ENCODE assay signal across 20 mouse cellular contexts in genomic region chr11:27215752-27216151, GRCm38 (mm10).
DNase-seq lines count a peak whose midpoint lies in the region; ATAC-seq lines count a peak whose summit lies in the region.
"Had no signal": no experiment of that assay in that cellular context is flagged by ENCODE, and none has a peak within 500 bp of the region (broad histone marks: within the 10 kb centered on the region; RNA-seq: fewer than 3 reads in every experiment).

No protein-coding gene starts in this region.

- WGBS in kidney, embryonic 16.5 days, result 72% methylated on average over 3 of the region's 3 CpGs
- 72% methylated on average over 3 of the region's 3 CpGs for WGBS in kidney, embryonic 14.5 days
- WGBS in midbrain, embryonic 14.5 days, result 79% methylated on average over 3 of the region's 3 CpGs
- 83% methylated on average over 3 of the region's 3 CpGs for WGBS in midbrain, embryonic 11.5 days
- WGBS in stomach, embryonic 16.5 days, result 43% methylated on average over 3 of the region's 3 CpGs

- DNase-seq in midbrain, embryonic 14.5 days, result no peak
- no peak for DNase-seq in midbrain, embryonic 11.5 days (ENCODE audit: low spot score, missing footprints)
- DNase-seq: adrenal gland, adult 2 months; B cell, adult 2 months; cerebellum, adult 8-10 months; gastrocnemius, postnatal 25 days; heart, postnatal 4 days; kidney, postnatal 10 days; right cerebral cortex, postnatal 25 days; thymus, postnatal 14 days had no signal

- H3K36me3 ChIP-seq in kidney, embryonic 16.5 days (ENCODE audit: insufficient read depth, low read length), result no peaks in the 10 kb centered on the region
- H3K36me3 ChIP-seq in kidney, embryonic 14.5 days (ENCODE audit: control insufficient read depth, insufficient read depth, low read length), result no peaks in the 10 kb centered on the region
- H3K36me3 ChIP-seq in midbrain, embryonic 14.5 days (ENCODE audit: control insufficient read depth, insufficient read depth, low read length), result no peaks in the 10 kb centered on the region
- H3K36me3 ChIP-seq in midbrain, embryonic 11.5 days (ENCODE audit: control insufficient read depth, insufficient read depth, low read length), result no peaks in the 10 kb centered on the region
- no peaks in the 10 kb centered on the region for H3K36me3 ChIP-seq in stomach, embryonic 16.5 days (ENCODE audit: control insufficient read depth, insufficient read depth, low read length)
- H3K36me3 ChIP-seq: embryonic facial prominence, embryonic 12.5 days; heart, embryonic 15.5 days; liver, embryonic 12.5 days had no signal

- H3K9ac ChIP-seq in kidney, embryonic 16.5 days (replicated peaks; ENCODE audit: low read length), result no peak overlapping the region
- no peak overlapping the region for H3K9ac ChIP-seq in kidney, embryonic 14.5 days (ENCODE audit: low read depth, low read length)
- no peak overlapping the region for H3K9ac ChIP-seq in midbrain, embryonic 14.5 days (replicated peaks; ENCODE audit: low read length)
- H3K9ac ChIP-seq in midbrain, embryonic 11.5 days (ENCODE audit: low read length), result no peak overlapping the region
- H3K9ac ChIP-seq in stomach, embryonic 16.5 days (ENCODE audit: low read length), result no peak overlapping the region
- H3K9ac ChIP-seq: embryonic facial prominence, embryonic 12.5 days; heart, embryonic 15.5 days; liver, embryonic 12.5 days had no signal

- no peak overlapping the region for H3K27ac ChIP-seq in kidney, embryonic 16.5 days (ENCODE audit: low read length)
- H3K27ac ChIP-seq in kidney, embryonic 14.5 days (ENCODE audit: low read depth, low read length), result no peak overlapping the region
- H3K27ac ChIP-seq in midbrain, embryonic 14.5 days (replicated peaks; ENCODE audit: low read depth, low read length), result no peak overlapping the region
- H3K27ac ChIP-seq in midbrain, embryonic 11.5 days (ENCODE audit: low read depth, low read length), result no peak overlapping the region
- H3K27ac ChIP-seq in stomach, embryonic 16.5 days (ENCODE audit: low read length), result no peak overlapping the region
- H3K27ac ChIP-seq: embryonic facial prominence, embryonic 12.5 days; heart, embryonic 15.5 days; liver, embryonic 12.5 days had no signal

- no peaks in the 10 kb centered on the region for H3K4me1 ChIP-seq in kidney, embryonic 16.5 days (ENCODE audit: insufficient read depth, low read length)
- no peaks in the 10 kb centered on the region for H3K4me1 ChIP-seq in kidney, embryonic 14.5 days (ENCODE audit: control insufficient read depth, insufficient read depth, low read length)
- H3K4me1 ChIP-seq in midbrain, embryonic 14.5 days (ENCODE audit: control insufficient read depth, insufficient read depth, low read length), result no peaks in the 10 kb centered on the region
- H3K4me1 ChIP-seq in midbrain, embryonic 11.5 days (ENCODE audit: control insufficient read depth, insufficient read depth, low read length), result no peaks in the 10 kb centered on the region
- H3K4me1 ChIP-seq in stomach, embryonic 16.5 days (ENCODE audit: control insufficient read depth, insufficient read depth, low read length), result 0 out of 2 replicates have a peak, but pooled peaks cover 2% of the 10 kb centered on the region
- H3K4me1 ChIP-seq: heart, embryonic 15.5 days; liver, embryonic 12.5 days had no signal

- no peak overlapping the region for H3K4me3 ChIP-seq in kidney, embryonic 16.5 days (ENCODE audit: low read length)
- no peak overlapping the region for H3K4me3 ChIP-seq in kidney, embryonic 14.5 days (ENCODE audit: low read length)
- H3K4me3 ChIP-seq in midbrain, embryonic 14.5 days (replicated peaks; ENCODE audit: low read depth, low read length), result no peak overlapping the region
- no peak overlapping the region for H3K4me3 ChIP-seq in midbrain, embryonic 11.5 days (ENCODE audit: low read depth, low read length)
- no peak overlapping the region for H3K4me3 ChIP-seq in stomach, embryonic 16.5 days (replicated peaks; ENCODE audit: low read length)
- H3K4me3 ChIP-seq: embryonic facial prominence, embryonic 12.5 days; heart, embryonic 15.5 days; liver, embryonic 12.5 days had no signal

- no peaks in the 10 kb centered on the region for H3K9me3 ChIP-seq in kidney, embryonic 16.5 days (ENCODE audit: low read length)
- no peaks in the 10 kb centered on the region for H3K9me3 ChIP-seq in kidney, embryonic 14.5 days (ENCODE audit: control insufficient read depth, low read length)
- no peaks in the 10 kb centered on the region for H3K9me3 ChIP-seq in midbrain, embryonic 14.5 days (ENCODE audit: control insufficient read depth, low read length)
- H3K9me3 ChIP-seq in midbrain, embryonic 11.5 days (ENCODE audit: control insufficient read depth, low read length), result no peaks in the 10 kb centered on the region
- no peaks in the 10 kb centered on the region for H3K9me3 ChIP-seq in stomach, embryonic 16.5 days (replicated peaks; ENCODE audit: control insufficient read depth, low read length)
- H3K9me3 ChIP-seq: embryonic facial prominence, embryonic 12.5 days; heart, embryonic 15.5 days; liver, embryonic 12.5 days had no signal

- peak; percentile 57; the same call in 1 of the 2 replicates for ATAC-seq in kidney, embryonic 16.5 days (ENCODE audit: low FRiP score, low TSS enrichment)
- no peak for ATAC-seq in kidney, embryonic 14.5 days (ENCODE audit: low FRiP score, low TSS enrichment)
- peak; percentile 38; the same call in 1 of the 2 replicates for ATAC-seq in midbrain, embryonic 14.5 days (ENCODE audit: low FRiP score, low TSS enrichment)
- no peak for ATAC-seq in midbrain, embryonic 11.5 days (ENCODE audit: low FRiP score)
- ATAC-seq in erythroid progenitor cell, adult 5-6 weeks (replicated peaks; ENCODE audit: low FRiP score, poor library complexity, severe bottlenecking), result peak; percentile 30; the same call in 1 of the 2 replicates
- peak; percentile 86 for ATAC-seq in stomach, embryonic 16.5 days (ENCODE audit: insufficient read depth, low FRiP score)
- no peak for ATAC-seq in monocyte, adult 5-6 weeks (replicated peaks; ENCODE audit: insufficient number of reproducible peaks, low FRiP score, low TSS enrichment, poor library complexity, severe bottlenecking)
- ATAC-seq: forebrain, embryonic 16.5 days; liver, embryonic 12.5 days; lung, postnatal 0 days had no signal

- no peak overlapping the region for H3K4me2 ChIP-seq in kidney, embryonic 16.5 days (replicated peaks; ENCODE audit: low read depth, low read length)
- H3K4me2 ChIP-seq in kidney, embryonic 14.5 days (replicated peaks; ENCODE audit: low read depth, low read length), result no peak overlapping the region
- no peak overlapping the region for H3K4me2 ChIP-seq in midbrain, embryonic 14.5 days (ENCODE audit: low read length)
- no peak overlapping the region for H3K4me2 ChIP-seq in midbrain, embryonic 11.5 days
- H3K4me2 ChIP-seq in stomach, embryonic 16.5 days (ENCODE audit: low read depth, low read length), result no peak overlapping the region
- H3K4me2 ChIP-seq: embryonic facial prominence, embryonic 12.5 days; heart, embryonic 15.5 days; liver, embryonic 12.5 days had no signal

- H3K27me3 ChIP-seq in kidney, embryonic 16.5 days (ENCODE audit: insufficient read depth, low read length), result no peaks in the 10 kb centered on the region
- H3K27me3 ChIP-seq in kidney, embryonic 14.5 days (ENCODE audit: control insufficient read depth, insufficient read depth, low read length), result no peaks in the 10 kb centered on the region
- H3K27me3 ChIP-seq in midbrain, embryonic 14.5 days (ENCODE audit: control insufficient read depth, insufficient read depth, low read length), result no peaks in the 10 kb centered on the region
- no peaks in the 10 kb centered on the region for H3K27me3 ChIP-seq in midbrain, embryonic 11.5 days (ENCODE audit: control insufficient read depth, insufficient read depth, low read length)
- H3K27me3 ChIP-seq in stomach, embryonic 16.5 days (ENCODE audit: control insufficient read depth, insufficient read depth, low read length), result no peaks in the 10 kb centered on the region
- H3K27me3 ChIP-seq: embryonic facial prominence, embryonic 12.5 days; heart, embryonic 15.5 days; liver, embryonic 12.5 days had no signal

Comparison
In these comparisons a context has a peak if more than half of its experiments do, and no peak if none do; other contexts are left out.
1. ATAC-seq: peak in kidney, embryonic 16.5 days (single experiment), midbrain, embryonic 14.5 days (single experiment), erythroid progenitor cell, adult 5-6 weeks (single experiment) and stomach, embryonic 16.5 days (single experiment); none in kidney, embryonic 14.5 days (single experiment), midbrain, embryonic 11.5 days (single experiment) and monocyte, adult 5-6 weeks (single experiment).